Mouse (Mus musculus) CH12.LX (cell line): ENCODE measurements around the gene 1700088E04Rik. TPM values are rescaled to one million over a fixed set of nuclear protein-coding genes. Genes with fewer than 3 reads are reported as not detected.

Source experiments
- DNase-seq: peaks from one replicate; pipeline ENCODE4 v3.0.0-alpha.2; 2013; ENCODE audit errors: extremely low read depth
- H3K27ac ChIP-seq: 2 replicates; pipeline ENCODE4 v1.5.1; 2012; ENCODE audit warnings: low read depth, mild to moderate bottlenecking, control low read depth, moderate library complexity; ENCODE audit not compliant: insufficient read depth
- H3K27me3 ChIP-seq: replicated peaks from 2 replicates; pipeline ENCODE3; 2012; ENCODE audit warnings: inconsistent platforms
- H3K36me3 ChIP-seq, 2 experiments: replicated peaks in 1 of 2; 2 replicates each; pipeline versions ENCODE3 to v1.6.1; 2012; ENCODE audit warnings: inconsistent platforms in 1 of 2, low read length in 1 of 2, mild to moderate bottlenecking in 1 of 2, mixed read lengths in 1 of 2, moderate library complexity in 1 of 2; ENCODE audit not compliant: control insufficient read depth in 1 of 2, insufficient read depth in 1 of 2
- H3K4me1 ChIP-seq, 2 experiments: 2 replicates each; pipeline ENCODE4 v1.6.1; 2012; ENCODE audit warnings: inconsistent platforms in 1 of 2, moderate library complexity in 1 of 2; ENCODE audit not compliant: insufficient read depth in 2 of 2, control insufficient read depth in 1 of 2
- H3K4me2 ChIP-seq: 2 replicates; pipeline ENCODE4 v1.6.1; 2012; ENCODE audit warnings: low read depth, mild to moderate bottlenecking, control low read depth; ENCODE audit not compliant: poor library complexity, insufficient read depth, severe bottlenecking
- H3K4me3 ChIP-seq, 3 experiments: fragments of 150-350 bp in 1 of 3; sonication (generic) in 1 of 3; replicated peaks in 1 of 3; 2 replicates each; pipeline versions ENCODE3 to v1.5.1; 2011 to 2012; ENCODE audit warnings: low read depth in 2 of 3, low read length in 2 of 3, mild to moderate bottlenecking in 2 of 3, moderate library complexity in 2 of 3, control low read depth in 1 of 3, improper control_type of control experiment in 1 of 3, inconsistent platforms in 1 of 3, mixed read lengths in 1 of 3; ENCODE audit not compliant: poor library complexity in 1 of 3
- H3K79me2 ChIP-seq: replicated peaks from 2 replicates; pipeline ENCODE4 v1.6.1; 2012; ENCODE audit warnings: mild to moderate bottlenecking, moderate library complexity; ENCODE audit not compliant: control insufficient read depth, poor library complexity, insufficient read depth, severe bottlenecking; ENCODE audit errors: extremely low read depth
- H3K9ac ChIP-seq: 2 replicates; pipeline ENCODE4 v1.6.1; 2012; ENCODE audit warnings: low read depth, mild to moderate bottlenecking, control low read depth, moderate library complexity; ENCODE audit not compliant: insufficient read depth
- H3K9me3 ChIP-seq: replicated peaks from 2 replicates; pipeline ENCODE3; 2012; ENCODE audit warnings: low read length, inconsistent platforms, mixed read lengths
- CHD2 ChIP-seq: IDR thresholded peaks from 2 replicates; pipeline ENCODE4 v1.6.1; 2011; ENCODE audit warnings: low read length, improper control_type of control experiment
- CTCF ChIP-seq, 2 experiments: IDR thresholded peaks in 1 of 2; conservative IDR thresholded peaks in 1 of 2; 2 replicates each; pipeline ENCODE4 v1.5.1; 2011 to 2012; ENCODE audit warnings: low read depth in 2 of 2, low read length in 2 of 2, improper control_type of control experiment in 1 of 2, inconsistent platforms in 1 of 2, mild to moderate bottlenecking in 1 of 2, moderate library complexity in 1 of 2
- E2F4 ChIP-seq: IDR thresholded peaks from 2 replicates; pipeline ENCODE4 v1.6.1; 2011; ENCODE audit warnings: low read depth, low read length, improper control_type of control experiment; ENCODE audit not compliant: insufficient replicate concordance
- ELF1 ChIP-seq: IDR thresholded peaks from 2 replicates; pipeline ENCODE4 v1.6.1; 2014; ENCODE audit warnings: low read depth, mild to moderate bottlenecking, inconsistent platforms, low read length, improper control_type of control experiment
- EP300 ChIP-seq: IDR thresholded peaks from 2 replicates; pipeline ENCODE4 v1.6.1; 2011; ENCODE audit warnings: low read length, improper control_type of control experiment
- ETS1 ChIP-seq: conservative IDR thresholded peaks from 2 replicates; pipeline ENCODE4 v1.6.1; 2012; ENCODE audit warnings: low read depth, mild to moderate bottlenecking, inconsistent platforms, low read length, improper control_type of control experiment, moderate library complexity
- HCFC1 ChIP-seq: IDR thresholded peaks from 2 replicates; pipeline ENCODE4 v1.6.1; 2012; ENCODE audit warnings: low read depth, mild to moderate bottlenecking, inconsistent platforms, low read length, improper control_type of control experiment
- IRF4 ChIP-seq: IDR thresholded peaks from 2 replicates; pipeline ENCODE4 v1.6.1; 2014; ENCODE audit warnings: low read depth, mild to moderate bottlenecking, inconsistent platforms, low read length, improper control_type of control experiment
- JUND ChIP-seq: conservative IDR thresholded peaks from 2 replicates; pipeline ENCODE4 v1.6.1; 2011; ENCODE audit warnings: low read depth, low read length, improper control_type of control experiment
- MAFK ChIP-seq: IDR thresholded peaks from 2 replicates; pipeline ENCODE4 v1.6.1; 2011; ENCODE audit warnings: low read length, improper control_type of control experiment; ENCODE audit not compliant: insufficient replicate concordance
- MAX ChIP-seq: IDR thresholded peaks from 2 replicates; pipeline ENCODE4 v1.6.1; 2011; ENCODE audit warnings: low read length, improper control_type of control experiment
- MXI1 ChIP-seq: IDR thresholded peaks from 2 replicates; pipeline ENCODE4 v1.6.1; 2011; ENCODE audit warnings: mild to moderate bottlenecking, low read depth, low read length, improper control_type of control experiment
- NELFE ChIP-seq: IDR thresholded peaks from 2 replicates; pipeline ENCODE4 v1.6.1; 2011; ENCODE audit warnings: low read depth, low read length, improper control_type of control experiment
- PAX5 ChIP-seq: IDR thresholded peaks from 2 replicates; pipeline ENCODE4 v1.6.1; 2012; ENCODE audit warnings: low read length, inconsistent platforms, mixed read lengths
- POLR2A ChIP-seq: IDR thresholded peaks from 2 replicates; pipeline ENCODE4 v1.6.1; 2011; ENCODE audit warnings: low read depth, mild to moderate bottlenecking, improper control_type of control experiment, low read length
- RAD21 ChIP-seq: IDR thresholded peaks from 2 replicates; pipeline ENCODE4 v1.6.1; 2011; ENCODE audit warnings: low read depth, mild to moderate bottlenecking, low read length, improper control_type of control experiment, moderate library complexity
- TBP ChIP-seq: conservative IDR thresholded peaks from 2 replicates; pipeline ENCODE4 v1.6.1; 2011; ENCODE audit warnings: low read depth, low read length, improper control_type of control experiment
- USF1 ChIP-seq: IDR thresholded peaks from 2 replicates; pipeline ENCODE4 v1.6.1; 2014; ENCODE audit warnings: low read depth, mild to moderate bottlenecking, inconsistent platforms, low read length, improper control_type of control experiment
- USF2 ChIP-seq: conservative IDR thresholded peaks from 2 replicates; pipeline ENCODE4 v1.6.1; 2011; ENCODE audit warnings: low read depth, low read length, improper control_type of control experiment
- ZNF384 ChIP-seq: IDR thresholded peaks from 2 replicates; pipeline ENCODE4 v1.6.1; 2012; ENCODE audit warnings: low read depth, low read length, improper control_type of control experiment, inconsistent platforms
- dilution Hi-C: fragments of 300-500 bp; cut with MboI; formaldehyde crosslinking; loops from 2 replicates; pipeline ENCODE4 v1.14.3; 2020; ENCODE audit warnings: low sequenced_read_pairs; ENCODE audit not compliant: extremely low pct_unique_long_range_greater_than_20kb, extremely low pct_ligation_motif_present
- in situ Hi-C: fragments of 300-500 bp; cut with MboI; formaldehyde crosslinking; loops from 3 replicates; pipeline ENCODE4 v1.14.3; 2019; ENCODE audit warnings: low sequenced_read_pairs, low pct_ligation_motif_present, low pct_unique_long_range_greater_than_20kb, mixed read lengths
- polyA plus RNA-seq: library from polyadenylated mRNA; unstranded; fragments of >175 nt; gene quantifications from 2 replicates; pipeline ENCODE4 v1.2.1, GENCODE M21; 2012; ENCODE audit warnings: low read depth; ENCODE audit not compliant: insufficient read length
- total RNA-seq, 2 experiments: library from RNA; depleted of rRNA; stranded (reverse); fragments of 300-350 nt in 1 of 2; fragments of >200 nt in 1 of 2; gene quantifications; 2 replicates each; pipeline ENCODE4 v1.2.3; 2012 to 2014

Gene 1700088E04Rik
- total and polyA plus RNA-seq, 3 experiments = 1.0 to 4.2 (median 2.1) TPM

- no peaks in the 10 kb centered on the region for H3K4me1 ChIP-seq
- dilution Hi-C loops = no loop called here
These were observed 43.9 kb downstream of the 1700088E04Rik start for GRCm38 (mm10) chr15:79097135-79097534.

GRCm38 (mm10) chr15:79096556-79096955 is 44.5 kb downstream of the 1700088E04Rik start:
- H3K27me3 ChIP-seq = no peaks in the 10 kb centered on the region
- TF ChIP-seq POLR2A (0 out of 2 replicates have a peak, but pooled peaks have one; percentile 1), MXI1 (no peak)
- no peak for DNase-seq
- no peak overlapping the region for H3K4me2 ChIP-seq
- no peak overlapping the region for H3K27ac ChIP-seq
- dilution Hi-C loops = no loop called here
- in situ Hi-C loops = loop anchor here (5.0 kb wide), 1 partner anchor 41 kb away; no protein-coding TSS in a partner anchor
- H3K79me2 ChIP-seq = peaks cover 2% of the 10 kb centered on the region; the same call in 1 of the 2 replicates
- H3K36me3 ChIP-seq = peaks cover 38 to 54% of the 10 kb centered on the region in 2 experiments
- no peak overlapping the region for H3K4me3 ChIP-seq
- H3K4me1 ChIP-seq = no peaks in the 10 kb centered on the region
- no peak overlapping the region for H3K9ac ChIP-seq
- no peaks in the 10 kb centered on the region for H3K9me3 ChIP-seq

More at GRCm38 (mm10) chr15:79097135-79097534, 43.9 kb downstream of the 1700088E04Rik start:
- in situ Hi-C loops = loop anchor here (5.0 kb wide), 1 partner anchor 40 kb away; no protein-coding TSS in a partner anchor
- Histone ChIP-seq H3K36me3 (peaks cover 34 to 48% of the 10 kb centered on the region in 2 experiments), H3K27ac (no peak overlapping the region), H3K4me3 (no peak overlapping the region), H3K79me2 (peaks cover 2% of the 10 kb centered on the region; the same call in 1 of the 2 replicates), H3K4me2 (no peak overlapping the region), H3K27me3 (no peaks in the 10 kb centered on the region), H3K9ac (no peak overlapping the region), H3K9me3 (no peaks in the 10 kb centered on the region)
- no peak for TF ChIP-seq ELF1
- TF ChIP-seq POLR2A = no peak
- no peak for TF ChIP-seq MAFK
- no peak for TF ChIP-seq CHD2
- no peak for TF ChIP-seq USF2
- no peak for TF ChIP-seq TBP
- no peak for TF ChIP-seq JUND
- no peak for TF ChIP-seq HCFC1
- TF ChIP-seq IRF4 = no peak
- no peak for TF ChIP-seq MXI1
- TF ChIP-seq USF1 = no peak
- TF ChIP-seq EP300 = no peak
- TF ChIP-seq E2F4 = no peak
- no peak for TF ChIP-seq NELFE
- TF ChIP-seq ZNF384 = no peak
- no peak for TF ChIP-seq ETS1
- TF ChIP-seq CTCF (conservative IDR thresholded peaks at IDR 0.05 in 1 of 2, IDR thresholded peaks at IDR 0.05 in 1 of 2; ENCODE audit: low read depth in 2 of 2, low read length in 2 of 2) = no peak
- TF ChIP-seq RAD21 = no peak
- TF ChIP-seq PAX5 = no peak
- TF ChIP-seq MAX = no peak
- DNase-seq = no peak
